Mouse (Mus musculus) forebrain, embryonic 12.5 days (tissue): ENCODE measurements at regions not wholly inside any gene's neighbourhood (a gene's known extent, or its start where the extent isn't known, plus 50 kb on each side); places are given as distances from the start of the nearest gene placed in this dataset.
A peak's percentile ranks its signal among the peaks of the same experiment; 100 is the strongest.

ENCODE experiments used
- ATAC-seq: fragments of 200-750 bp; cut with Nextera tagmentation; 2 replicates; pipeline ENCODE4 v1.8.0; 2017; ENCODE audit warnings: moderate TSS enrichment; ENCODE audit not compliant: low FRiP score
- H3K27ac ChIP-seq: fragments of 300-500 bp; sonication (generic); 2 replicates; pipeline ENCODE4 v1.5.1; 2016; ENCODE audit warnings: mild to moderate bottlenecking
- H3K27me3 ChIP-seq: fragments of 300-500 bp; sonication (generic); 2 replicates; pipeline ENCODE4 v1.6.1; 2016; ENCODE audit warnings: mild to moderate bottlenecking
- H3K36me3 ChIP-seq: fragments of 300-500 bp; sonication (generic); replicated peaks from 2 replicates; pipeline ENCODE4 v1.6.1; 2016; ENCODE audit warnings: mild to moderate bottlenecking
- H3K4me1 ChIP-seq: fragments of 300-500 bp; sonication (generic); 2 replicates; pipeline ENCODE4 v1.6.1; 2016
- H3K4me2 ChIP-seq: fragments of 300-500 bp; sonication (generic); 2 replicates; pipeline ENCODE4 v1.6.1; 2016; ENCODE audit warnings: mild to moderate bottlenecking, moderate library complexity
- H3K4me3 ChIP-seq: fragments of 300-500 bp; sonication (generic); replicated peaks from 2 replicates; pipeline ENCODE4 v1.5.1; 2016; ENCODE audit warnings: mild to moderate bottlenecking
- H3K9ac ChIP-seq: fragments of 300-500 bp; sonication (generic); 2 replicates; pipeline ENCODE4 v1.6.1; 2016; ENCODE audit warnings: mild to moderate bottlenecking
- H3K9me3 ChIP-seq: fragments of 300-500 bp; sonication (generic); 2 replicates; pipeline ENCODE4 v1.6.1; 2016
- WGBS: fragments of 180-500 bp; shearing (Covaris S2); methylation state at CpG from one replicate; pipeline ENCODE4 v1.1.7; 2016; 5-methylcytosine and 5-hydroxymethylcytosine counted together

GRCm38 (mm10) chr17:51526464-51526863 lies 306.6 kb downstream of the Satb1 start:
- H3K9ac ChIP-seq: no peak overlapping the region
- H3K4me3 ChIP-seq: no peak overlapping the region
- ATAC-seq: no peak
- no peaks in the 10 kb centered on the region for H3K36me3 ChIP-seq
- no peaks in the 10 kb centered on the region for H3K9me3 ChIP-seq
- H3K4me2 ChIP-seq: no peak overlapping the region
- WGBS: 21% methylated on average over 5 of the region's 5 CpGs
- H3K4me1 ChIP-seq: no peaks in the 10 kb centered on the region
- no peak overlapping the region for H3K27ac ChIP-seq
- no peaks in the 10 kb centered on the region for H3K27me3 ChIP-seq

DNA sequence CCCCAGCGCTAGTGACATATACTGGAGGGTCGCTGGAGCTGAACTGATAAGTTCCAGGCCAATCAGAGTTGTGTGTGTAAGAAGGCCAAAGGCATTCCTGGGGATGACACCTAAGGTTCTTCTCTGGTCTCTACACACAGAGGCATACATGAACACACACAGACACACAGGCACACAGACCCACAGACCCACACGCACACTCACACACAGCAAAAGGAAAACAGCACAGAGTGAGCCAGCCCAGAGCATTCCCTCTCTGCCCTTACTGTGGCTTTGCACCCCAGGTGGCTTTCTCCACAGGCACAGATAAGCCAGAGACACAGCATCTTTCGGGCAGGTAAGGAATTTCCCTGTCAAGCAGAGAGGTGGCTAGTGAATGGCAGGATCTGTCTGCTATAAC lies 307.1 kb downstream of the Satb1 start:
- H3K9me3 ChIP-seq: no peaks in the 10 kb centered on the region
- H3K27ac ChIP-seq: no peak overlapping the region
- H3K4me2 ChIP-seq: no peak overlapping the region
- no peak for ATAC-seq
- no peak overlapping the region for H3K4me3 ChIP-seq
- WGBS: 52% methylated on average over 4 of the region's 4 CpGs
- no peaks in the 10 kb centered on the region for H3K4me1 ChIP-seq
- no peaks in the 10 kb centered on the region for H3K27me3 ChIP-seq
- H3K36me3 ChIP-seq: no peaks in the 10 kb centered on the region
- H3K9ac ChIP-seq: no peak overlapping the region

DNA sequence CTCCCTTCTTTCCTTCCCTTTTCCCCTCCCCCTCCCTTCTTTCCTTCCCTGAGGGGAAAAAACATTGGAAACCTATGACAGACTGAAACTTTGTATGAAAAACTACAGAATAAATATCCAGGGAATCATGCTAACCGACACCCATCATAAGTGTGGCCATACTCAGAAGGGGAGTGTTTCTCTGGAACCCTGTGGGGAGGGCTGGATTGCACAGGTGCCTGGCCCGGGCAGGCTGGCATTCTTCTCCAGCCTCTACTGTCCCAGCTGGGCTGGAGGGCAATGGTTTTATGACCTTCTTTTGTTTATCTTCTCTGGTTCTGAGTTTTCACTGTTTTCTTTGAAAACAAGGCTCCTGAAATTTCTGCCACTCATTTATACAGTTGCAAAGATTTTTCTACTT lies 307.9 kb downstream of the Satb1 start:
- no peaks in the 10 kb centered on the region for H3K27me3 ChIP-seq
- 71% methylated on average over 2 of the region's 2 CpGs for WGBS
- no peak overlapping the region for H3K9ac ChIP-seq
- no peak overlapping the region for H3K4me2 ChIP-seq
- no peak overlapping the region for H3K4me3 ChIP-seq
- no peaks in the 10 kb centered on the region for H3K4me1 ChIP-seq
- H3K9me3 ChIP-seq: no peaks in the 10 kb centered on the region
- no peaks in the 10 kb centered on the region for H3K36me3 ChIP-seq
- ATAC-seq: no peak
- no peak overlapping the region for H3K27ac ChIP-seq

- no peak for ATAC-seq
- Histone ChIP-seq H3K27ac (no peak overlapping the region), H3K9ac (no peak overlapping the region), H3K36me3 (no peaks in the 10 kb centered on the region), H3K4me2 (no peak overlapping the region), H3K27me3 (no peaks in the 10 kb centered on the region), H3K4me1 (no peaks in the 10 kb centered on the region), H3K9me3 (no peaks in the 10 kb centered on the region), H3K4me3 (no peak overlapping the region)
- WGBS: 59% methylated on average over 2 of the region's 2 CpGs
Observed at GRCm38 (mm10) chr17:51511917-51512316, 321.2 kb downstream of the Satb1 start.

DNA sequence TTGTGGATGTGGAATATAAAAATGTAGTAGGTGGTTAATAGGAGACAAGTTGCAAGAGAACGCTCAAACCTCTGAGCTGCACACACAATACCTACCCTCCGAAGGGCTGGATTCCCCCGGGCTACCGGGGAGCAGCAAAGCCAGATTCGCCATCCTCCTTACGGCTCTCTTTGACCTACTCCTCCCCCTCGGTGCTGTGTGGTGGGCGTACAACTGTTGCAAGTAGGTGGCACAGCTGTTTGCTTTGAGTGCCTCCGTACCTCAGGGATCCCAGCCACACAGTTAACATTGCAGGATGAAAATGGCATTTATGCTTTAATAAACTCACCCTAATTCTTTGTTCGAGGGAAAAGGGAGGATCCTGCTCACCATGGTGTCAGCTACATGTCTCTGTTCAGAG lies 321.6 kb upstream of the Tbc1d5 start:
- no peak overlapping the region for H3K9ac ChIP-seq
- H3K4me1 ChIP-seq: no peaks in the 10 kb centered on the region
- H3K36me3 ChIP-seq: no peaks in the 10 kb centered on the region
- 83% methylated on average over 10 of the region's 10 CpGs for WGBS
- 0 out of 2 replicates have a peak, but pooled peaks have one; percentile 33 for ATAC-seq
- no peaks in the 10 kb centered on the region for H3K9me3 ChIP-seq
- H3K4me2 ChIP-seq: no peak overlapping the region
- no peaks in the 10 kb centered on the region for H3K27me3 ChIP-seq
- no peak overlapping the region for H3K27ac ChIP-seq
- H3K4me3 ChIP-seq: no peak overlapping the region

DNA sequence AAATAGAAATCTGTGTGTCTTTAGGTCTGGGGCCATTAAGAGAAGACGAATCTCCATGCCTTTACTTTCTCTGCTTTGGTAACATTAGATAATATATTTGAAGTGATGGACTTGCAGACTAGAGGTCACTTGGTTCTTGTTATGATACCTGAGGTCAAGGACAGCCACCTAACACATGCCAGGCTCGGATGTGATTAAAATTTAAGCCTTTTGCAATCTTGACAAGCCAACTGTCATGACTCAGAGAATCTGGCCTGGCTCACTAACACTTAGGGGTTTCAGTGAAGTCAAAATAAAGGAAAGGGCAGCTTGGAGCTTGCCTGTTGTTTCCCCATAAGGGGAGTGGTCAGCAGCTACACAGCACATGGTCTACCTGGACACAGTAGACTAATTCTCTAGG lies 320.4 kb upstream of the Tbc1d5 start:
- H3K4me1 ChIP-seq: no peaks in the 10 kb centered on the region
- H3K4me3 ChIP-seq: no peak overlapping the region
- no peak for ATAC-seq
- no peaks in the 10 kb centered on the region for H3K9me3 ChIP-seq
- no peak overlapping the region for H3K9ac ChIP-seq
- 80% methylated on average over 2 of the region's 2 CpGs for WGBS
- no peaks in the 10 kb centered on the region for H3K27me3 ChIP-seq
- H3K36me3 ChIP-seq: no peaks in the 10 kb centered on the region
- H3K4me2 ChIP-seq: no peak overlapping the region
- no peak overlapping the region for H3K27ac ChIP-seq

- 47% methylated on average over 2 of the region's 2 CpGs for WGBS
- H3K4me3 ChIP-seq: no peak overlapping the region
- H3K27me3 ChIP-seq: no peaks in the 10 kb centered on the region
- H3K9ac ChIP-seq: no peak overlapping the region
- H3K36me3 ChIP-seq: no peaks in the 10 kb centered on the region
- no peak overlapping the region for H3K4me2 ChIP-seq
- no peaks in the 10 kb centered on the region for H3K9me3 ChIP-seq
- ATAC-seq: no peak
- no peaks in the 10 kb centered on the region for H3K4me1 ChIP-seq
- no peak overlapping the region for H3K27ac ChIP-seq
Observed at GRCm38 (mm10) chr17:51495038-51495437, 315.9 kb upstream of the Tbc1d5 start.

GRCm38 (mm10) chr17:51489386-51489785 lies 310.2 kb upstream of the Tbc1d5 start:
- Histone ChIP-seq H3K4me3 (no peak overlapping the region), H3K4me1 (no peaks in the 10 kb centered on the region), H3K9ac (no peak overlapping the region), H3K27ac (no peak overlapping the region), H3K36me3 (no peaks in the 10 kb centered on the region), H3K27me3 (no peaks in the 10 kb centered on the region), H3K4me2 (no peak overlapping the region), H3K9me3 (no peaks in the 10 kb centered on the region)
- ATAC-seq: no peak
- WGBS: 85% methylated on average over 3 of the region's 3 CpGs

- WGBS: 80% methylated on average over 3 of the region's 3 CpGs
- no peak for ATAC-seq
Observed at GRCm38 (mm10) chr17:51487918-51488445, 308.8 kb upstream of the Tbc1d5 start.

DNA sequence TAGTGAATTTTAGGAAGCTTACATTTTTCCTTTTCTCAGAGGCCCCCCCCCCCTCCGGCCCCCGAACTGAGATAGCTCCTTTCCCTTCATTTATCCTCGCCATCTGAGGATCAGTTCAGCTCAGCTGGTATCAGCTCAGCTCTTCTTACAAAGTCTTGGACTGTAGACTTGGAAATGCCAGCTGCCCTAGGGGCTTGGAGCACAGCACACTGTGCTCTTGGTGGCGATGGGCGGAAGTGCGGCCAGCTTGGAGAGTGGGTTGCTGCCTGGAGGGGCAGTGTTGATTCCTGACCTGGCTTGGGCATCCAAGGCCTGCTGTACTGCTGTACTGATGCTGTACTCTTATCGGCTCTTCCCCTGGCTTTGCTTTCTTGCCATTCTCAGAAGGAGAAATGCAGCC lies 298.7 kb upstream of the Tbc1d5 start:
- 80% methylated on average over 7 of the region's 7 CpGs for WGBS
- Histone ChIP-seq H3K36me3 (no peaks in the 10 kb centered on the region), H3K27ac (no peak overlapping the region), H3K4me3 (no peak overlapping the region), H3K9ac (no peak overlapping the region), H3K4me2 (no peak overlapping the region), H3K9me3 (no peaks in the 10 kb centered on the region), H3K27me3 (no peaks in the 10 kb centered on the region), H3K4me1 (no peaks in the 10 kb centered on the region)
- no peak for ATAC-seq

More at GRCm38 (mm10) chr17:51487918-51488445, 308.8 kb upstream of the Tbc1d5 start:
- H3K4me3 ChIP-seq: no peak overlapping the region
- H3K9me3 ChIP-seq: no peaks in the 10 kb centered on the region
- no peaks in the 10 kb centered on the region for H3K4me1 ChIP-seq
- no peak overlapping the region for H3K27ac ChIP-seq
- no peaks in the 10 kb centered on the region for H3K27me3 ChIP-seq
- no peak overlapping the region for H3K4me2 ChIP-seq
- no peak overlapping the region for H3K9ac ChIP-seq
- no peaks in the 10 kb centered on the region for H3K36me3 ChIP-seq

- H3K9me3 ChIP-seq: no peaks in the 10 kb centered on the region
- ATAC-seq: no peak
- WGBS: 90% methylated on average over 8 of the region's 8 CpGs
- no peak overlapping the region for H3K9ac ChIP-seq
- no peaks in the 10 kb centered on the region for H3K36me3 ChIP-seq
- no peaks in the 10 kb centered on the region for H3K4me1 ChIP-seq
- H3K27ac ChIP-seq: no peak overlapping the region
- no peaks in the 10 kb centered on the region for H3K27me3 ChIP-seq
- H3K4me2 ChIP-seq: no peak overlapping the region
- H3K4me3 ChIP-seq: no peak overlapping the region
Observed at GRCm38 (mm10) chr17:51477404-51477803, 298.3 kb upstream of the Tbc1d5 start.

DNA sequence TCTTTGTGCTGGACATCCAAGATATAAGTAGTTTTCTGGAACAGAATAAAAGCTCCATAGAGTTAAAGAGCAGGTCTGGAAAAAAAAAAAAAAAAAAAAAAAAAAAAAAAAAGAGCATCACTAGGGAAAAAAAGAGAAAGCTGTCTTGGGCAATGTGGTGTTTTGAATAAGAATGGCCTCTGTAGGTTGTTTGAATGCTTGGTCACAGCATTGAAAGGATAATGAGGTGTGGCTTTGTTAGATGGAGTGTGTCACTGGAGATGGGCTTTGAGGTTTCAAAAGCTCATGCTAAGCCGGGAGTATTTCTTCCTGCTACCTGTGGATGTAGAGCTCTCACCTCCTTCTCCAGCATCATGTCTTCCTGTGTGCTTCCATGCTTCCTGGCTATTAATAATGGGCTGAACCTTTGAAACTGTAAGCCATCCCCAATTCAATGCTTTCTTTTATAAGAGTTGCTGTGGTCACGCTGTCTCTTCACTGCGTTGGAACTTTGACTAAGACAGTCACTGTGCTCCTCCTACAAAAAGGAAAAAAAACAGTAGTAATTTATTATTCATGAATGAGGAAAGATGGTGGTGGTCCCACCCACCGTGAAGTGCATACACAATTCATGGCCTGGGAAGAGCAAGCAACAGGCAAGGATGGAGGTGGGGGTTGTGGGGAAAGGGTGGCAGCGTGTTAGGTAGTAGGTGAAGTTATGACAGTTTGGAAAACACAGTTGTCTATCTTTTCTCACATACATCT lies 283.2 kb upstream of the Tbc1d5 start:
- 29% methylated on average over 5 of the region's 5 CpGs for WGBS
- Histone ChIP-seq H3K4me2 (peak overlapping the region; percentile 50), H3K36me3 (no peaks in the 10 kb centered on the region), H3K27me3 (peaks cover 3% of the 10 kb centered on the region; the same call in 1 of the 2 replicates), H3K27ac (no peak overlapping the region), H3K4me3 (no peak overlapping the region), H3K9ac (no peak overlapping the region), H3K9me3 (0 out of 2 replicates have a peak, but pooled peaks cover 3% of the 10 kb centered on the region), H3K4me1 (peaks cover 14% of the 10 kb centered on the region)
- no peak for ATAC-seq

GRCm38 (mm10) chr17:51461248-51461647 lies 282.1 kb upstream of the Tbc1d5 start:
- peaks cover 14% of the 10 kb centered on the region for H3K4me1 ChIP-seq
- H3K9me3 ChIP-seq: 0 out of 2 replicates have a peak, but pooled peaks cover 3% of the 10 kb centered on the region
- no peak overlapping the region for H3K27ac ChIP-seq
- peak overlapping the region; percentile 28 for H3K4me3 ChIP-seq
- peak; percentile 27; the same call in 1 of the 2 replicates for ATAC-seq
- no peaks in the 10 kb centered on the region for H3K36me3 ChIP-seq
- no peak overlapping the region for H3K9ac ChIP-seq
- peaks cover 3% of the 10 kb centered on the region; the same call in 1 of the 2 replicates for H3K27me3 ChIP-seq
- 30% methylated on average over 14 of the region's 14 CpGs for WGBS
- H3K4me2 ChIP-seq: peak overlapping the region; percentile 50
